Mouse (Mus musculus) ovary, postnatal 36 days (tissue): ENCODE data around the gene Map3k4.

Source experiments
- DNase-seq: peaks from one replicate; pipeline ENCODE4 v3.0.0; 2022; ENCODE audit warnings: low spot score, mixed read lengths

Map3k4 gene

DNA sequence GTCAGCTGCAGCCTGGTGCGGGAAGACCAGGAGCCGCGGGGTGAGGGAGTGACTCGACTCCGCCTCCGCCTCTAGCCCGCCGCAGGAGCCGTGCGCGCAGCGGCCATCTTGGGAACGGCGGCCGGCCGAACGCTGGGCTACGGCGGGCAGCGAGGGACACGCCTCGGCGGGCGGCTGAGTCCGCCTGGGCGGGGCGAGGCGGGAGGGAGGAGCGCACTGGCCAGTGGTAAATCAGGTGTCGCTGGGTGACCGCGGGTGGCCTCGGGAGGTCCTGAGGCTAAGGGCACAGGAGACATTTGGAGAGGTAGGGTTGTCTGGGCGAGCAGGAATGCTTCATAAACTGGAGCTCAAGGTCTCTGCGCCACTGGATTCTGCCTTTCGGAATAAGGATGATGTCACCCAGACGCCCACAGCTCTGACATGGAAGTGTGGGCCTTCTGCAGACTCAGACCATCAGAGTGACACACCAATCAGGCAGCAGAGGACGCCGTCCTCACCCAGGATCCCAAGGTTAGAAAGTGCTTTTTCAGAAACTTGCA lies at the start of gene Map3k4:
TSS of gene Map3k4 (minus strand) at position 134 of the 539 bp plus-strand sequence.
- DNase-seq = peak; percentile 96

DNA sequence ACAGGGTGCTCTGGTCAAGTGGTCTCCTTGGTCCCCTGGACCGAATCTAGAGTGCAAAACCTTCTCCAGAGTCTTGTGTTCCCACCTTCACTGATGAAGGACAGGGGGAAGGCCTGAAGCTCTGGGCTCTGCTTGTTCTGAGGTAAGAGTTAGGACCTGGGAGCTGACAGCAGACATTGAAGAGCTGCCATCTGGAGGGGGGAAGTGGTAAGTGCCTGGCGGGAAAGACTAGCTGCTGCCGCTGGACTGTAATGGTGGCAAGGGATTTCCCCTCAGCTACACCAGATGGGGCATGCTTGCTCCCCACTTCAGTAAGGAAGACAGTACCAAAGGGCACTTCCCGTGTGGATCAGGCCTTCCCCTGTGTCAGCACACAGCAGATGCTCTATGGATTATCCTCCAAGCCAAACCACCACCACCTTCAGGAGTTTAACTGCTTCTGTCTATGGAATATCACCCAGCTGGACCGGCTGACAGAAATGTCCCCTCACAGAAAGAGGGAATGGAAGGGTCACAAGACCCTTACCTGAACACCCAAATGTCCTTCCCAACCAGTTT lies 48.9 kb upstream of the Map3k4 start:
- peak; percentile 64 for DNase-seq

- no peak for DNase-seq
These were observed 45.8 kb upstream of the Map3k4 start for GRCm38 (mm10) chr17:12364426-12364735.

DNA sequence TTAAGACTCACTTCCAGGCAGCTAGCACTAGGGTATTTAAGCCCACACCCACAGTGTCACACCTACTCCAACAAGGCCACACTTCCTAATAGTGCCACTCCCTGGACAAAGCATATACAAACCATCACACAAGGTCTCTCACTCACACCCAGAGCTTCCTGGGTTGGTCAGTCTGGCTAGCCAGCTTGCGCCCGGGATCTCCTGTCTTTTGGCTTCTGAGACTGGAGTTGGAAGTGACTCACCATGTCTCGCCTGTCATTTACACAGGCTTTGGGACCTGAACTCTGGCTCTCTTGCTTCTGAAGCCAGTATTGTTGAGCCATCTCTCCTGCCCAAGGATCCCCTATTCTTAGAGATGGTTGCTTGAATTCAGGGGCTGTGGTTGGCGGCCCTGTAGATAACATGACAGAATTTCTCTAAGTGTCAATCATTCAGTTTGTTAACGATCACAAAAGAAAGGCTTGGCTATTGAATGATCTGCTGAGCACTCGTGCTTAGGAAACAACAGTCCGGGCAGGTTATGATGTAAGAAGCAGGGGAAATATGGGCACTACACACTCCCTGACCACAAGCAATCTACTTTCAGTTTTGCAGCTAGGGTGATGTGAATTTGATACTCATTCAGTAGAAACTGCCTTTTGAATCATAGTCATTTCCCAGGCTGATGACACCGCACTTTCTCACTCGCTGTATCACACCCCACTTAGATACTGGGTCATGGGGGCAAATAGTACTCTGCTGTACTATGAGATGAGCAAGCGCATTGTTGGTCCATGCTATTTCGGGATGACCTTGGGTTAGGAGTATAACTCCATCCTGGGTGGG lies 45.2 kb upstream of the Map3k4 start:
- no peak for DNase-seq

GRCm38 (mm10) chr17:12359876-12360275 lies 41.3 kb upstream of the Map3k4 start:
- no peak for DNase-seq

GRCm38 (mm10) chr17:12352781-12353180 lies 34.2 kb upstream of the Map3k4 start:
- DNase-seq = no peak

- DNase-seq = no peak
These were observed 33.0 kb upstream of the Map3k4 start for GRCm38 (mm10) chr17:12351564-12351963.

- DNase-seq = no peak
These were observed 28.9 kb upstream of the Map3k4 start for GRCm38 (mm10) chr17:12347462-12347861.

DNA sequence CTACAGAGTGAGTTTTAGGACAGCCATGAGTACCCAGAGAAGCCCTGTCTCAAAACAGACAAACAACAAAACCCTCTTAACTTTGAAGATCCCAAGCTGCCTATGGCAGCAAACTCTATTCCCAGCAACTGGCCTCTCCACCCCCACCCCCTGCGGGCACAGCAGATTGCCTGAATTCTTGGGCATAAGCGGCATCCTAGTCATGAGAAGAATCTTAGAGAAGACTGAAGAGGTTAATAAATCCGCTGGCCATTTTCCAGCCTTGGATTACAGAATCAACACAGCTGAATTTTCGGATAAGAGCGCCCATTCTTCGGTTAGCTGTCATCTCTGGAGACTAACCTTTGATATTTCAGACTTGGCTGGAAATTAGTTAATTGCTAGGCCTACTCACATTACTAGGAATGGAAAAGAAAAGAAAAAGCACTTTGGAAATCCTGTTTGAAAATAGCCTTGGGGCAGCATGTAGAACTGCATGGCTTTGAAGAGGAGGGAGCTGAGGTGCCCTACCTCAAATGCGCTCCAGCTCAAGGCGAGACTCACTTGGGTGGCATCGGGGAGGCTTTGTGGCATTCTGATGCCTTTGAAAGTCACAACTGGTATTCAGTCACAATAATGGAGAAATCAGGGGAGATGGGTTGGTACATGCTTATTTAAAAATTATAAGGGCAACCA lies 25.2 kb upstream of the Map3k4 start:
- no peak for DNase-seq

GRCm38 (mm10) chr17:12337156-12337555 lies 18.6 kb upstream of the Map3k4 start:
- no peak for DNase-seq

- no peak for DNase-seq
These were observed 17.7 kb upstream of the Map3k4 start for GRCm38 (mm10) chr17:12336073-12336868.

- DNase-seq = no peak
These were observed 16.5 kb upstream of the Map3k4 start for GRCm38 (mm10) chr17:12335115-12335514.

DNA sequence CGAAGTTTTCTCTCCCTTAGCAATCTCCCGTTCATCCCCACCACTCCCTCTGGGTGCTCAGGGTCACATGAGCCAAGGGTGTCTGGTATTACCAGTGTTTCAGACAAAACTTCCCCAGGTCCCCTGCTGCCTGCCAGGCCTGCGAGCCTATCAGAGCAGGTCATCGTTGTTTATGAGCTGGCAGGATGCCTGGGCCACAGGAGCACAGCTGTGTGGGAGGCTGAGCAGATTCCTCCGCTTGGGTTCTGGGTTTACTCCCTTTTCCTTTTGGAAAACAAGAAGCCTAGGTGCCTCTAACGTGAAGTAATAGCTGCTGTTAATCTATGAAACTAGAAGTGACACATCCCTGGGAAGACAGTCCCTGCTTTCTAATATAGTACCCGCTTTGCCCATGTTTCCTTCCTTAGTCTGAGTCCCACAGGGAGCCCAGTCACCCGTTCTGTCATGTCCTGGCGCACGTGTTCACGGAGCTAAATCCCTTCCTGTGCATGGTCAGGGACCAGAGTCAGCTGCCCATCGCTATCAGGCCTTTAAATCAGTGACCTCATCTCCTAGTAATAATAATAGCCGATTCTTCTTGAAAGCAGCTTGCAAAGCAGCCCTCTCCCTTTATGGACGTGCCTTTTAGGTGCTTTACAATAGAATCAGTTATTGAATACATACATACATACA lies 9.4 kb upstream of the Map3k4 start:
- DNase-seq = peak; percentile 82

- no peak for DNase-seq
These were observed 1.2 kb upstream of the Map3k4 start for GRCm38 (mm10) chr17:12319786-12320185.

- DNase-seq = no peak
These were observed 493 bp downstream of the Map3k4 start for GRCm38 (mm10) chr17:12317954-12318651.

DNA sequence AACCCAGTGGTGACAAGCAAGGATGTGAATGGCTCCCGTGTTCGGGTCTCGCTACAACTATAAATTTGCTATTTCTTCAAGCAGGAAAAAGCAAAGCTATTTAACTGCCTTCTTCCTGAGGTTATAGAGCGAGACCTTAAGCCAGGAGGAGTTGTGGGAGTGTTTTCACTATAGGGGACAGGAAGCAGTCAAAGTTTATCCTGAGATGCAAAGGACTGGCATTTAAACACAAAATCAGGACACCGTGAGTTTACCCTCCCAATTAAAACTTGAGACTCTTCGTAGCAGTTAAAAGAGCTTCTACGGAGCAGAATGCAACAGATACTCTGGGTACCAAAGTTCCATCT lies 1.0 kb downstream of the Map3k4 start:
- DNase-seq = no peak

DNA sequence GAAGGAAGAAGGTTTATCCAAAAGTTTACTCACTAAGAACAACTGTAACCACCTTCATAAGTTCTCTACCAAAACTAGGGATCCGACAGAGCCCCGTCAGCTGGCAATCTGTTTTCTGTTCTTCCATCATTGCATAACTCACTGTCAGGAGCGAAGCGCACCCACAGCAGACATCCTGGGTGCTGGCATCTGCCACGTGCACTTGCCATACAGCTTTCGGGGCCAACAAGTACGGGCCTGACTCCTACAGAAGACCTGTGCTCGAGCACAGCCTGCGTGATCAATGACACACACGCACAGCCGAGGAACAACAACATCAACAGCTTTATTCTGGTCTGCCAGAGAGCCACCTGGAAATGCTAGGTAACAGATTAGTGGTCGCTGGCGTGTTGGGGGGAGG lies 2.3 kb downstream of the Map3k4 start:
- no peak for DNase-seq

GRCm38 (mm10) chr17:12312248-12312647 lies 6.3 kb downstream of the Map3k4 start:
- no peak for DNase-seq

DNA sequence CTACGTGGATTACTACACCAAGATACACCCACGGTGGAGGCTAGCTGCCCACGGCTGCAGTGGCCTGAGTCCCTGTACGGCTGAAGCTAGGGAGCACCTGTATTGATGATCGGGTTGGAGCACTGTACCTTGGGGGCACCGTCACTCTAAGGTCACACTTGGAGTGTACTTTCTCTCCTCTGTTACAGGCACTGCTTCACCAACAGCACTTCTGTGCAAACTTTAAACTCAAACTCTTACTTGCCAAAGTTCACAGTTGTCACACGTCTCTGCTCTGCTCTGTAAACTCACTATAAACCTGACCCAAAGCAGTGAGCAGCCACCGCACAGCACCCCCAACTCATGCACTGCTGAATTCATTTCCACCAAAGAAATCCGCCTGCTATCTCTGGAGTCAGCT lies 9.1 kb downstream of the Map3k4 start:
- peak; percentile 2 for DNase-seq

DNA sequence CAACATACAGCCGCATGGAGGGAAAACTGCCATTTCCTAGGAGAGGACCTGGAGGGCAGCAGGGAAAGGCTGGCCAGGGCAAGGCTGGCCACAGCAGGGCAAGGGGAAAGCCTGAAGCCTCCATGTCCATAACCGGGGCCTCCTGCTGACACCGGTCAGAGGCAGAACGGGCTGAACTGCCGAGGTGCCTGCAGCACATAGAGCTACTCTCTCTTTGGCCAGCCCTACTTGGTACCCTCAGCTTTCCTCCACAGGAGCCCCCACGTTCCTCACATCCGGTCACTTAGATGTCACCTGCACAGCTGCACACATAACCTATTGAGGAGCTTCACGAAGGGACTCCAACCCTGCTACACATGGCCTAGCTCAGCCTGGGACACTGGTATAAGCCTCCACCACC lies 9.5 kb downstream of the Map3k4 start:
- DNase-seq = peak; percentile 2
